Mouse (Mus musculus) cortical plate, adult 2 months (tissue): ENCODE results near the gene Vamp2. TPM values are rescaled to one million over a fixed set of nuclear protein-coding genes. Genes with fewer than 3 reads are reported as not detected.

ENCODE experiments used
- H3K27ac ChIP-seq: fragments of 200-500 bp; 2 replicates; pipeline ENCODE4 v1.5.1; 2012; ENCODE audit warnings: low read length, control low read depth, inconsistent platforms; ENCODE audit not compliant: insufficient read depth
- H3K4me1 ChIP-seq: fragments of 200-500 bp; 2 replicates; pipeline ENCODE4 v1.6.1; 2011; ENCODE audit warnings: low read length; ENCODE audit not compliant: control insufficient read depth, insufficient read depth
- H3K4me3 ChIP-seq: fragments of 200-500 bp; 2 replicates; pipeline ENCODE4 v1.5.1; 2011; ENCODE audit warnings: mild to moderate bottlenecking, low read length, control low read depth; ENCODE audit not compliant: insufficient read depth
- CTCF ChIP-seq: fragments of 200-500 bp; IDR thresholded peaks from 2 replicates; pipeline ENCODE4 v1.5.1; 2011; ENCODE audit warnings: mild to moderate bottlenecking, control low read depth, low read length; ENCODE audit not compliant: insufficient read depth; ENCODE audit errors: extremely low read depth
- POLR2A ChIP-seq: fragments of 200-500 bp; IDR thresholded peaks from 2 replicates; pipeline ENCODE4 v1.6.1; 2011; ENCODE audit warnings: mild to moderate bottlenecking, low read length, control low read depth; ENCODE audit not compliant: insufficient read depth; ENCODE audit errors: extremely low read depth
- polyA plus RNA-seq: library from polyadenylated mRNA; depleted of rRNA; stranded (reverse); fragments of >200 nt; gene quantifications from 2 replicates; pipeline ENCODE4 v1.2.3, GENCODE M21; 2012

The Vamp2 gene
- polyA plus RNA-seq, 1 experiment, result 1,156 TPM

GRCm38 (mm10) chr11:69064259-69065133 is 23.8 kb upstream of the Vamp2 start:
- Histone ChIP-seq H3K4me1 (no peaks in the 10 kb centered on the region), H3K4me3 (peak overlapping the region; percentile 76), H3K27ac (no peak overlapping the region)
- TF ChIP-seq POLR2A (no peak), CTCF (no peak)

- H3K4me3 ChIP-seq, result no peak overlapping the region; the same call in 1 of the 2 replicates
- no peak overlapping the region for H3K27ac ChIP-seq
- TF ChIP-seq CTCF (no peak), POLR2A (no peak)
- H3K4me1 ChIP-seq, result no peaks in the 10 kb centered on the region
These were observed 22.8 kb upstream of the Vamp2 start for GRCm38 (mm10) chr11:69065394-69065925.

GRCm38 (mm10) chr11:69066163-69066861 is 22.0 kb upstream of the Vamp2 start:
- peak overlapping the region; percentile 53 for H3K4me3 ChIP-seq
- peak; percentile 64; the same call in 1 of the 2 replicates for TF ChIP-seq POLR2A
- no peak for TF ChIP-seq CTCF
- H3K4me1 ChIP-seq, result no peaks in the 10 kb centered on the region; the same call in 1 of the 2 replicates
- 0 out of 2 replicates have a peak overlapping the region, but pooled peaks have one; percentile 18 for H3K27ac ChIP-seq

GRCm38 (mm10) chr11:69066956-69067355 is 21.3 kb upstream of the Vamp2 start:
- Histone ChIP-seq H3K4me1 (no peaks in the 10 kb centered on the region; the same call in 1 of the 2 replicates), H3K4me3 (peak overlapping the region; percentile 53; the same call in 1 of the 2 replicates), H3K27ac (no peak overlapping the region)
- no peak for TF ChIP-seq POLR2A
- peak; percentile 82 for TF ChIP-seq CTCF

GRCm38 (mm10) chr11:69067601-69068000 is 20.7 kb upstream of the Vamp2 start:
- peaks cover 2% of the 10 kb centered on the region for H3K4me1 ChIP-seq
- TF ChIP-seq CTCF, result no peak
- TF ChIP-seq POLR2A, result no peak
- H3K27ac ChIP-seq, result no peak overlapping the region
- no peak overlapping the region for H3K4me3 ChIP-seq

- H3K27ac ChIP-seq, result peak overlapping the region; percentile 7
- H3K4me3 ChIP-seq, result peak overlapping the region; percentile 60
- TF ChIP-seq POLR2A (no peak), CTCF (no peak)
- H3K4me1 ChIP-seq, result peaks cover 4% of the 10 kb centered on the region
These were observed 18.2 kb upstream of the Vamp2 start for GRCm38 (mm10) chr11:69070093-69070492.

- Histone ChIP-seq H3K4me1 (peaks cover 4% of the 10 kb centered on the region), H3K4me3 (peak within 1 kb of the TSS; percentile 60), H3K27ac (peak within 1 kb of the TSS; percentile 49)
- TF ChIP-seq CTCF (no peak), POLR2A (peak; percentile 97)
These were observed 17.6 kb upstream of the Vamp2 start, which contains the start of gene Tmem107 for GRCm38 (mm10) chr11:69070590-69071222. Gene Tmem107, plus strand, starts transcription at chr11:69070806.

- TF ChIP-seq CTCF, result no peak
- no peak for TF ChIP-seq POLR2A
- Histone ChIP-seq H3K4me1 (peaks cover 4% of the 10 kb centered on the region), H3K27ac (peak overlapping the region; percentile 49), H3K4me3 (peak overlapping the region; percentile 60)
These were observed 17.0 kb upstream of the Vamp2 start for GRCm38 (mm10) chr11:69071262-69071661.

- Histone ChIP-seq H3K27ac (no peak overlapping the region; the same call in 1 of the 2 replicates), H3K4me3 (no peak overlapping the region; the same call in 1 of the 2 replicates), H3K4me1 (peaks cover 4% of the 10 kb centered on the region)
- TF ChIP-seq POLR2A, result no peak
- TF ChIP-seq CTCF, result no peak
These were observed 16.1 kb upstream of the Vamp2 start for GRCm38 (mm10) chr11:69072234-69072633.
